Mouse (Mus musculus) bone marrow, adult 2 months (tissue): ENCODE measurements around the gene Nek11.

Experiments
- CTCF ChIP-seq: fragments of 200-500 bp; IDR thresholded peaks from 2 replicates; pipeline ENCODE4 v1.5.1; 2011; ENCODE audit warnings: low read length, control low read depth; ENCODE audit not compliant: control insufficient read depth, insufficient read depth
- POLR2A ChIP-seq: fragments of 200-500 bp; IDR thresholded peaks from 2 replicates; pipeline ENCODE4 v1.6.1; 2011; ENCODE audit warnings: low read depth, mild to moderate bottlenecking, control low read depth, low read length, borderline replicate concordance; ENCODE audit not compliant: control insufficient read depth

DNA sequence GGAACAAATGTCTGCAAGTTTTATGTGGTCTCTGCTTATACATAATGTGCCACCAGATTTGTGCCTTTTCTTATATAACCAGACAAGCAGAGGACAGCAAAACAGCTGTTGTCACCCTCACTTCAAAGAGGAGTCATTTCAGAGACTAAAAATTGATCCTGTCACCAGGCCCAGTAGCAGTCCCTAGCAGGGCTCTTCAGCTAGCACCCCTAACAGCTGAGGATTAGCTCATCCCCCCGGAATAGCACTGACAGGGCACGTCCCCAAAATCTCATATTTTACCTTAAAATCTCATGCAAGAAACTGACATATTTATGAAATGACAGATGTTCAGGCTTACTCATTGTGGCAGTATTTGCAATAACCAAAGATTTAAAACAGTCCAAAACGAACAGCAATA is 17.7 kb downstream of the Nek11 start:
- TF ChIP-seq POLR2A (no peak), CTCF (no peak)
